Mouse (Mus musculus) kidney, embryonic 14.5 days (tissue): ENCODE data around the gene Elovl3. TPM values are rescaled to one million over a fixed set of nuclear protein-coding genes. Genes with fewer than 3 reads are reported as not detected.
"Not testable (repeated sequence)": the region's sequence is repeated elsewhere in the genome, so short reads cannot be mapped to it uniquely, and the experiment has no call there.

Experiments
- ATAC-seq: fragments of 200-750 bp; cut with Nextera tagmentation; 2 replicates; pipeline ENCODE4 v1.8.0; 2017; ENCODE audit warnings: moderate number of reproducible peaks, mild to moderate bottlenecking, moderate TSS enrichment, moderate library complexity; ENCODE audit not compliant: low FRiP score, low TSS enrichment
- H3K27ac ChIP-seq: fragments of 300-500 bp; sonication (generic); 2 replicates; pipeline ENCODE4 v1.5.1; 2014; ENCODE audit warnings: low read depth, mild to moderate bottlenecking, low read length, moderate library complexity, mixed read lengths
- H3K27me3 ChIP-seq: fragments of 300-500 bp; sonication (generic); 2 replicates; pipeline ENCODE4 v1.6.1; 2014; ENCODE audit warnings: mild to moderate bottlenecking, low read length; ENCODE audit not compliant: control insufficient read depth, insufficient read depth
- H3K36me3 ChIP-seq: fragments of 300-500 bp; sonication (generic); 2 replicates; pipeline ENCODE4 v1.6.1; 2014; ENCODE audit warnings: low read length, mixed read lengths; ENCODE audit not compliant: control insufficient read depth, insufficient read depth
- H3K4me1 ChIP-seq: fragments of 300-500 bp; sonication (generic); 2 replicates; pipeline ENCODE4 v1.6.1; 2014; ENCODE audit warnings: low read length, mixed read lengths; ENCODE audit not compliant: control insufficient read depth, insufficient read depth
- H3K4me2 ChIP-seq: fragments of 300-500 bp; sonication (generic); replicated peaks from 2 replicates; pipeline ENCODE4 v1.6.1; 2014; ENCODE audit warnings: low read depth, mild to moderate bottlenecking, low read length
- H3K4me3 ChIP-seq: fragments of 300-500 bp; sonication (generic); 2 replicates; pipeline ENCODE4 v1.5.1; 2014; ENCODE audit warnings: mild to moderate bottlenecking, low read length
- H3K9ac ChIP-seq: fragments of 300-500 bp; sonication (generic); 2 replicates; pipeline ENCODE4 v1.6.1; 2014; ENCODE audit warnings: low read depth, mild to moderate bottlenecking, low read length, moderate library complexity
- H3K9me3 ChIP-seq: fragments of 300-500 bp; sonication (generic); 2 replicates; pipeline ENCODE4 v1.6.1; 2016; ENCODE audit warnings: low read length; ENCODE audit not compliant: control insufficient read depth
- WGBS: fragments of 180-500 bp; shearing (Covaris S2); extraction: QIAGEN DNeasy Blood & Tissue Kit; methylation state at CpG from one replicate; pipeline ENCODE4 v1.1.7; 2014; 5-methylcytosine and 5-hydroxymethylcytosine counted together
- polyA plus RNA-seq: library from polyadenylated mRNA; unstranded; fragments of >200 nt; fragmentation: Nextera tagmentation; extraction: Ambion mirVana; gene quantifications from 2 replicates; pipeline ENCODE4 v1.2.1, GENCODE M21; 2014

Elovl3 gene
- polyA plus RNA-seq, 1 experiment from 2014 or later = not detected

DNA sequence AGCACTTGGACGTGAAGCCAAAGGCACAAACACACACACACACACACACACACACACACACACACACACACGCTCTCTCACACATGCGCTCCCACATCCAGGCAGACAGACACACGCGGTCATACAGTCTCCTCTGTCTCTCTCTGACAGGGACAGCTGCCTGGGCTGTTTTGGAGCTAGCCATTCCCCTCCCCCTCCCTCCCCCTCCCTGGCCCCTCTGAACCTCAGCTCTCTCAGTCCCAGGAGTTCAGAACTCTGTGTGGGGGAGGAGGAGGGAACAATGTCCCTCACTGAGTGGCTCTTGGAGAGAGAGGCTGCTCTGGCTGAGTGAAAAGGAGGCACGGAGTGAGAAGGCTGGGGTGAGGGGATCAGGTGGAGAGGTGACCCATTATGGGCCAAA is 9.4 kb downstream of the Elovl3 start:
- WGBS = 14% methylated on average over 6 of the region's 6 CpGs
- Histone ChIP-seq H3K4me2 (no peak overlapping the region), H3K9ac (0 out of 2 replicates have a peak overlapping the region, but pooled peaks have one; percentile 37), H3K4me1 (peaks cover 12% of the 10 kb centered on the region; the same call in 1 of the 2 replicates), H3K36me3 (no peaks in the 10 kb centered on the region), H3K27me3 (peaks cover 56% of the 10 kb centered on the region), H3K9me3 (no peaks in the 10 kb centered on the region), H3K4me3 (no peak overlapping the region), H3K27ac (no peak overlapping the region)
- ATAC-seq = peak; percentile 48; the same call in 1 of the 2 replicates

DNA sequence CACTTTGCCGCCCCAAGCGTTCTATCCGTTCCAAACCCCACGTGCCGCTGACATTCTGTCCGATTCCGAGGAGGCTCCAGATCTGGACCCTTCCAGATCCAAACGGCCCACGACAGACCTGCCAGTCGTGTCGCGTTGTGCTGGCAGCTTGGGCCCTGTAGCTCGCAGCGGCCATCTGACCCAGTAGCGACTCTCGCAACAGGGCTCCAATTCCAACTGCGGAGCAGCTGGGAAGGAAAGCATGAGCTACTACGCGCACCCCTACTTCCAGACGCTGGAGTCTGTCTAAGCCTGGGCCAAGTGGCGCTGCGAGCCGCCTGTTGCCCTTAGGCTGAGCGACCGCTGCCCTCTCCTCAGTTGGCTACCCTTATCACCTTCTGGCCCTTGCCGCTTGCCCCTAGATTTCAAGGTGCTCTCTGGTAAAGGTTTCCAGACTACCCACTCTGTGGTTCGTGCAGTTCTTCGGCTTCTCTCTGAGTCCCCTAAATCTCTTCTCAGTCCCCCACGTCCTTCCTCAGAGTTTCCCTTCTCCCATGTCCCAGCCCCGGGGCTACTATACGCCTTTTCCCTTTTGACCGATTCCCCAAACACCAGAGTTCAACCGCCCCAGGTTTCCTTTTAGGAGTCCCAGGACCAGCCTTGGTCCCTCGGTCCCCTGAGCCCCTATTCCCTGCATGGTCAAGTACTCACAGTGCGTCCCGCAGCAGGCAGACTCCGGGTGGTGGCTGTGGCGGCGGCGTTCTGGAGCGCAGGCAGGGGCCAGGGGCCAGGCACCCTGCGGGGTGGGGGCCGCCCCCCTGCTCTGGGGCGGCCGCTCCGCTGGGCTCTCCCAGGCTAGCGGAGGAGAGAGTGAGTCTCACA is 16.0 kb downstream of the Elovl3 start, which contains the start of gene Pitx3:
Gene Pitx3 (minus strand): TSS at position 816 of the 861 bp plus-strand sequence.
- peaks cover 6% of the 10 kb centered on the region; the same call in 1 of the 2 replicates for H3K4me1 ChIP-seq
- no peak for ATAC-seq
- H3K27ac ChIP-seq = no peak within 1 kb of the TSS
- peak within 1 kb of the TSS; percentile 56 for H3K4me3 ChIP-seq
- no peaks in the 10 kb centered on the region for H3K9me3 ChIP-seq
- peak within 1 kb of the TSS; percentile 98 for H3K4me2 ChIP-seq
- H3K27me3 ChIP-seq = peaks cover 63% of the 10 kb centered on the region
- WGBS = 1% methylated on average over 47 of the region's 47 CpGs
- H3K9ac ChIP-seq = peak within 1 kb of the TSS; percentile 29; the same call in 1 of the 2 replicates
- no peaks in the 10 kb centered on the region for H3K36me3 ChIP-seq

DNA sequence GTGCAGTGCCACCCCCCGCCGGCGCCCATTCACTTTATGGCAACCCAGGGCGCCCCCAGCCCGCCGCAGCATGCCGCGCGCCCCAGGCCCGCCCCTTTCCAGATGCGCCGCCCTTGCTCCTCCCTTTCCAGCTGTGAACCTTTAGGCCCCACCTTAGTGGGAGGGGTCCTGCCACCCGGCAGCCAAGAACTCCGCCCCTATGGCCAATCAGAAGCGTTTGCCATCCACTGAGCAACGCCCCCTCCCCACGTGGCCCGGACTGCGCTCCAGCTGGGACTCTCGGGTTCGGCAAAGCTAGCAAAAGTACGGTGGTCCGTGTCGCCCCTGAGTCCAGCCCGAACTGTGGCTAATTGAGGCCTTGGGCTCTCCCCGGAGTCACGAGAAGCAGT is 16.7 kb downstream of the Elovl3 start:
- peak; percentile 82 for ATAC-seq
- Histone ChIP-seq H3K9ac (peak overlapping the region; percentile 29; the same call in 1 of the 2 replicates), H3K4me1 (peaks cover 11% of the 10 kb centered on the region), H3K9me3 (no peaks in the 10 kb centered on the region), H3K36me3 (no peaks in the 10 kb centered on the region), H3K27ac (no peak overlapping the region), H3K27me3 (peaks cover 62% of the 10 kb centered on the region), H3K4me2 (peak overlapping the region; percentile 98), H3K4me3 (peak overlapping the region; percentile 56)
- WGBS = under 1% methylated on average over 22 of the region's 27 CpGs

DNA sequence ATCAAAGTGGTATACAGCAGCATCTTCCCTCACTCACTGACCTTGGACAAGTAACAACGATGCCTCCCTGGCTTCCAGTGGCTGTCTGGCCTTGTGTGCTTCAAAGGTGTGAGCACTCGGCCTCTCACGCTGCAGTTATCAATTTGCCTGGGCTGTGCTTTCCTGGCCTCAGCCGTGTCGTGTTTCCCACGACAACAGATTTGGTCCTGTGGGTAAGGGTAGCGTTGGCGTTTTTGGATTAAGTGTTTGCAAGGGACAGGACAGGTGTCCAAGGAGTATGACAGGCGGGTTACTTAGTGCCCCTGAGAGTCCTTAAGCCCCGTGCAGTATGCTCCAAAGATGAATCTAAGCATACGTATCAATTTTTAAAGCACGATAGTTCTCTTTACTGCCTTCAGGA is 17.4 kb downstream of the Elovl3 start:
- Histone ChIP-seq H3K4me2 (peak overlapping the region; percentile 98), H3K9me3 (no peaks in the 10 kb centered on the region), H3K27ac (no peak overlapping the region), H3K4me1 (peaks cover 19% of the 10 kb centered on the region), H3K9ac (no peak overlapping the region), H3K4me3 (peak overlapping the region; percentile 56), H3K27me3 (peaks cover 62% of the 10 kb centered on the region), H3K36me3 (no peaks in the 10 kb centered on the region)
- 26% methylated on average over 12 of the region's 12 CpGs for WGBS
- no peak for ATAC-seq

DNA sequence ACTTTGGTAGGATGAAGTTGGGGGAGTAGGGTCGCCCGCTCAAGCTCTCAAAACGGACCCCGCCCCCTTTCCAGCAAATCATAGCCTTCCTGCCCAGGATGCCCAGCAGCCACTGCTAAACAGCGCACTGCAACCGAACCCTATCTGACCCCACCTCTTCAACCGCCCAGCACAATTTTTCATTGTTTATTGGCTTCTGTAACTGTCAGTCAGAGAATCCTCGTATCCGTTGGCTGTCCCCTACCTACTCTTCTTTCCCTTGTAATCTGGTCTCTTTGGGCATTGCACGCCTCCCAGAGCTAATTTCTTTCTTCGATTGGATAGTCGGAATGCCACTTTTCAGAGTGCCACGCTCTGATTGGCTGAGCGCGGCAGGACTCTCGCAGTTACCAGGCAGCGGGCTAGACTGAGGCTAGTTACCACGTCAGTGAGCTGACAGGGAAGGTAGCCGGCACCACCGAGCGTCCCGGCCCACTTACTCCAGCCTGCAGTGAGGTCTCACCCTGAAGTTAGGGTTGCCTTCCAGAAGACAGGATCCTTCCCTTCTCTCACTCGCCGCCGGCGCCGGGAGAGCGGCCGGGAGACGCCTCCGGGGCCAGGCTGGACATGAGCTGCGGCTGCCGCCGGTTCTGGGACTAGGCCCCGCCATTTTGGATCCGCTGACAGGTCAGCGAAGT is 20.6 kb downstream of the Elovl3 start, which contains the start of gene Gbf1:
Gene Gbf1 (plus strand): TSS at position 383 of the 677 bp plus-strand sequence.
- Histone ChIP-seq H3K27me3 (peaks cover 33% of the 10 kb centered on the region), H3K27ac (0 out of 2 replicates have a peak within 1 kb of the TSS, but pooled peaks have one; percentile 7), H3K36me3 (no peaks in the 10 kb centered on the region), H3K4me3 (peak within 1 kb of the TSS; percentile 96), H3K9me3 (no peaks in the 10 kb centered on the region), H3K9ac (peak within 1 kb of the TSS; percentile 77), H3K4me2 (peak within 1 kb of the TSS; percentile 84), H3K4me1 (peaks cover 23% of the 10 kb centered on the region)
- whole genome bisulfite sequencing = under 1% methylated on average over 37 of the region's 37 CpGs
- ATAC-seq = peak; percentile 96

DNA sequence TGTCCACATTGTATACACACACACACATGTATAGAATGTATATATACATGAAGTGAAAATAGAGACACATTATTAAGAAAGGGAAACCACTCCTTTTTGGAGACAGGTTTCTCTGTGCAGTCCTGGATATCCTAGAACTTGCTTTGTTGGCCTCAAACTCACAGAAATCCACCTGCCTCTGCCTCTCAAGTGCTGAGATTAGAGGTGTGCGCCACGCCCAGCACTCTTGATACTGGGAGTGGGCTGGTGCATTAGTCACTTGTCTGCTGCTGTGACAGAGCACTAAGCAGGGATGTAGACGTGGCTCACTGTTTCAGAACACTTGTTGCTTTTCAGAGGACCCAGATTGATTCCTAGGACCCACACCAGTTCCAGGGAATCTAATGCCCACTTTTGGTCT is 34.3 kb downstream of the Elovl3 start:
- no peak for ATAC-seq
- peaks cover 25% of the 10 kb centered on the region; the same call in 1 of the 2 replicates for H3K36me3 ChIP-seq
- no peak overlapping the region for H3K4me3 ChIP-seq
- H3K27ac ChIP-seq = no peak overlapping the region
- H3K4me2 ChIP-seq = no peak overlapping the region
- H3K9me3 ChIP-seq = no peaks in the 10 kb centered on the region
- no peak overlapping the region for H3K9ac ChIP-seq
- H3K27me3 ChIP-seq = no peaks in the 10 kb centered on the region
- WGBS = 90% methylated on average over 3 of the region's 3 CpGs
- H3K4me1 ChIP-seq = no peaks in the 10 kb centered on the region

DNA sequence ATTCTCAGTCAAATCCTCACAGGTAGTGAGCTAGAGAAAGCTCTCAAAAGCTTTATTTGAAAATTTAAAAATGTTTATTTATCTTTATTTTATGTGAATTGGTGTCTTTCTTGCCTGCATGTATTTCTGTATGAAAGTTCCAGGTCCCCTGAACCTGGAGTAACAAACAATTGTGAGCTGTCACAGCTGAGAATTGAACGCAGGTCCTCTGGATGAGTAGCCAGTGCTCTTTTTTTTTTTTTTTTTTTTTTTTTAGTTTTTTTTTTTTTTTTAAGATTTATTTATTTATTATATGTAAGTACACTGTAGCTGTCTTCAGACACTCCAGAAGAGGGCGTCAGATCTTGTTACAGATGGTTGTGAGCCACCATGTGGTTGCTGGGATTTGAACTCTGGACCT is 35.5 kb downstream of the Elovl3 start:
- not testable (repeated sequence) for H3K4me1 ChIP-seq, H3K9me3 ChIP-seq, H3K4me3 ChIP-seq, H3K4me2 ChIP-seq, H3K27me3 ChIP-seq, H3K27ac ChIP-seq, ATAC-seq, H3K9ac ChIP-seq
- 88% methylated on average over 1 of the region's 2 CpGs for WGBS
- H3K36me3 ChIP-seq = peaks cover 34% of the 10 kb centered on the region

DNA sequence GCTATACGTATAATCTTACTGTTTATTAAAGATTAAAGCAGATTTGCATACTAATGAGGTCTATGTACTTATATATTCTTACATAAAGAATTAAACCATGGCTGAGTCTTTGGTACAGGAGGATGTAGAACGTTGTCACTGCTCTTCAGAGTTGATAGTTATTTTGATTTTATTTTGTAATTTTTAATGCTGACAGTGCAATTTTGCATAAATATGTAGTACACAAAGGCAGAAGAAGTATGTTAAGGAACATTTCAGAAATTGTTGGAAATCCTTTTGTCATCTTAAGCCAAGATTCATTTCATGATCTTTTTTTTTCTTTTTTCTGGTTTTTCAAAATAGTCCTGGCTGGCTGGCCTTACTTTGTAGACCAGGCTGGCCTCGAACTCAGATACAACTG is 37.7 kb downstream of the Elovl3 start:
- H3K4me1 ChIP-seq = no peaks in the 10 kb centered on the region
- H3K9ac ChIP-seq = no peak overlapping the region
- no peak overlapping the region for H3K27ac ChIP-seq
- no peaks in the 10 kb centered on the region for H3K27me3 ChIP-seq
- no peaks in the 10 kb centered on the region for H3K9me3 ChIP-seq
- no peak overlapping the region for H3K4me2 ChIP-seq
- 89% methylated on average over 3 of the region's 3 CpGs for WGBS
- H3K4me3 ChIP-seq = no peak overlapping the region
- H3K36me3 ChIP-seq = peaks cover 32% of the 10 kb centered on the region
- ATAC-seq = no peak
